Mouse (Mus musculus): Measurements from ENCODE around the gene Gm4491. TPM values are rescaled to one million over a fixed set of nuclear protein-coding genes. Genes with fewer than 3 reads are reported as not detected.

The Gm4491 gene
- total RNA-seq, 2 experiments from 2014 or later: not detected

DNA sequence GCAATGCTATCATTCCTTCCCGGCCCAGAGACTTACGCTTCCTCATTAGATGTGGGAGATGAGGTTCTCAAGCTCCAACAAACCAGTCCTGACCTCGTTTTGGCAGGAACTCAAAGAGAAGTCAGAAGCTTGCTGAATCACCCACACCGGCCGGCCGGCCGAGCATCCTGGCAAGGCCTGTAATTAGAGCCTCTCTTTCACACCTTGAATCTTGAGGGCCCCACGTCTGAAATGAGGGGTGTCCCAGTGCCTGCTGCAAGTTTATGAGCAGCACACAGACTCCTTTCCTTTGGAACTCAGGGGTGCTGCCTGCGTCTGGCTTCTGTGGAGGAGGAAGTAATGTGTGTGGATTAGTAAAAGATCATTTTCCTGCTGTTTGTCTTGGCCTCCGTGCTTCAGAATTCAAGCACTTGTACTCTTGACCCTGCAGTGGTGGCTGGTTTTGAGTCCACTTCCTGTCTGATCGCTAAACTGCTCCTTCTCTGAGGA, 31.5 kb downstream of the Gm4491 start:
- no peak for ATAC-seq (ENCODE audit: poor library complexity, severe bottlenecking)

DNA sequence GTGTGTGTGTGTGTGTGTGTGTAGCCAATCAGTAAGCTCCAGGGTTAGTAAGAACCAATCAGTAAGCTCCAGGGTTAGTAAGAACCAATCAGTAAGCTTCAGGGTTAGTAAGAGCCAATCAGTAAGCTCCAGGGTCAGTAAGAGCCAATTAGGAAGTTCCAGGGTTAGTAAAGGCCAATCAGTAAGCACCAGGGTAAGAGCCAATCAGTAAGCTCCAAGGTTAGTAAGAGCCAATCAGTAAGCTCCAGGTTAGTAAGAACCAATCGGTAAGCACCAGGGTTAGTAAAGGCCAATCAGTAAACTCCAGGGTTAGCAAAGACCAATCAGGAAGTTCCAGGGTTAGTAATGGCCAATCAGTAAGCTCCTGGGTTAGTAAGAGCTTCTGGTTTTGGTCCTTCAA, 32.8 kb downstream of the Gm4491 start:
- no peak for ATAC-seq (ENCODE audit: poor library complexity, severe bottlenecking)

DNA sequence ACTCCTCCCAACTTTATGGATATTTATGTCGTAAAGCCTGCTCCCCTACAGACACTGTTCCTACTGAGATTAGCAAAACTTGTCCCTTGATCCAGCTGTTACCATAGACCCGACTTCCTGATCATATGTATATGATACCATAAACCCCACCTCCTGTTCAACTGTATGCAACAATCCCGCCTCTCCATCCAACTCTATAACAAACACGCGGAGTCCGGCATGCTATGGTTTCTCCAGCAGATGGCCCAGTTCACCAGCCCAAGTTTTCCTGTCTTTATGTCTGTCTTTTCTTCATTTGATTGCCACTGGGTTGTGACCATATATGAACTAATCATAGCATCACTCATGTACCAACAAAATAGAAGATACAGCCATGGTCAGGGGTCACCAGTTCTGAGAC, 40.1 kb downstream of the Gm4491 start:
- no peak for ATAC-seq (ENCODE audit: poor library complexity, severe bottlenecking)

DNA sequence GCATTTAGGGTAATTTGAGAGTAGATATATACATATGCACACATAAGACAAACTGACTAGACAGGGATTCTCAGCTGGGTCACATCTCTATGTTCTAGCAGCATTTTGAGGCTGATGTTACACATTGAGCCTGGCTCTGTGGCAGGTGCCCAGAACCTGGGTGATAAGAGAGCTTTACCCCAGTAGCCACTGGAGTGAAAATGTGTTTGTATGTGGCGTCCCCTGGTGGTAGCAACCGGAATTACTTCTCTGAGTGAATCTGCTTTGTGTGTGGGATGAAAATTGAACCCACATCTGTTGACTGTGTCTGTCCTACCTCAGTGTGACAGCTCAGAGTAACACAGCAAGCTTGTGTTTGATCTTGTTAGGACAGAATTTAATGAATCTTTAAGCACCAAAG, 45.8 kb downstream of the Gm4491 start:
- 0 out of 2 replicates have a peak, but pooled peaks have one; percentile 54 for ATAC-seq (ENCODE audit: poor library complexity, severe bottlenecking)

DNA sequence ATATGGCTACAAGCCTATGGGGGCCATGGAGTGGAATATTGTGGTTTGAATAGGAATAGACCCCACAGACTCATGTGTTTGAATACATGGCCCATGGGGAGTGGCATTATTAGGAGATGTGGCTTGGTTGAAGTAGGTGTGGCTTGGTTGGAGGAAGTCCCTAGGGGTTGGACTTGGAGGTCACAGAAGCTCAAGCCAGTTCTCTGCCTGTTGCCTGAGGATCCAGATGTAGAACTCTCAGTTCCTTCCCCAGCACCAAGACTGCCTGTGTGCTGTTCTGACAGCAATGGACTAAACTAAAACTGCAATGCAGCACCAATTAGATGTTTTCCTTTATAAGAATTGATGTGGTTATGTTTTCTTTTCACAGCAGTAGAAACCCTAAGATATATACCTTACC, 49.6 kb downstream of the Gm4491 start:
- ATAC-seq (ENCODE audit: poor library complexity, severe bottlenecking): no peak

Other genes starting within 250 kb of the Gm4491 start
- gene Zmym2, start 229.2 kb downstream of the Gm4491 start, total RNA-seq (2015): 64.4 and 69.7 TPM in 2 replicates
- gene Zmym2, start 229.2 kb downstream of the Gm4491 start, total RNA-seq (2017): 21.6 and 27.1 TPM in 2 replicates
- gene Gja3, start 57.8 kb downstream of the Gm4491 start, total RNA-seq (2015): not detected in 2 replicates
- gene Gja3, start 57.8 kb downstream of the Gm4491 start, total RNA-seq (2017): not detected in 2 replicates
- gene Gjb2, start 11.2 kb downstream of the Gm4491 start, total RNA-seq (2015): 0.11 TPM in 1 of 2 replicates, not detected in the other
- 0.11 TPM in 1 of 2 replicates, not detected in the other for gene Gjb2, start 11.2 kb downstream of the Gm4491 start, total RNA-seq (2017)
- gene Gjb6, start 17.7 kb upstream of the Gm4491 start, total RNA-seq (2015): not detected in 2 replicates
- gene Gjb6, start 17.7 kb upstream of the Gm4491 start, total RNA-seq (2017): not detected in 2 replicates